8 mouse cellular contexts compared by ENCODE assay signal in genomic region chr4:151483299-151483976, GRCm38 (mm10).
DNase-seq lines count a peak whose midpoint lies in the region; ATAC-seq lines count a peak whose summit lies in the region.

No protein-coding gene starts in this region.

- H3K4me1 ChIP-seq in embryonic facial prominence, embryonic 11.5 days (ENCODE audit: control insufficient read depth, insufficient read depth, low read length) = no peaks in the 10 kb centered on the region

- no peak overlapping the region for H3K4me2 ChIP-seq in embryonic facial prominence, embryonic 11.5 days (ENCODE audit: low read depth, low read length)

- no peaks in the 10 kb centered on the region for H3K27me3 ChIP-seq in embryonic facial prominence, embryonic 11.5 days (ENCODE audit: control insufficient read depth, insufficient read depth, low read length)

- intact Hi-C loops in heart, postnatal 10 days (cut with DNase I) = loop anchor here (5.0 kb wide), 3 partner anchors 124 to 364 kb away; no protein-coding TSS in a partner anchor

- no peaks in the 10 kb centered on the region for H3K9me3 ChIP-seq in embryonic facial prominence, embryonic 11.5 days (replicated peaks; ENCODE audit: control insufficient read depth, low read length)

- H3K27ac ChIP-seq in embryonic facial prominence, embryonic 11.5 days (replicated peaks; ENCODE audit: low read depth, low read length) = no peak overlapping the region

- DNase-seq in ES-CJ7 (ENCODE audit: low read depth, low spot score) = peak; percentile 80
- DNase-seq in adrenal gland, postnatal 4 days (ENCODE audit: low spot score in 2 of 2) = peak; percentile 16 to 20
- peak; percentile 80 for DNase-seq in embryonic facial prominence, embryonic 11.5 days (ENCODE audit: low spot score)
- peak; percentile 58 to 75 for DNase-seq in heart, postnatal 10 days
- peak; percentile 74 to 81 for DNase-seq in layer of hippocampus, adult 18-20 months (ENCODE audit: low spot score in 2 of 2)
- DNase-seq in lung, postnatal 10 days = peak; percentile 55
- peak; percentile 90 for DNase-seq in retina, postnatal 1 day
- no peak for DNase-seq in B cell, adult 2 months

- H3K4me3 ChIP-seq in embryonic facial prominence, embryonic 11.5 days (ENCODE audit: low read depth, low read length) = no peak overlapping the region

- no peaks in the 10 kb centered on the region for H3K36me3 ChIP-seq in embryonic facial prominence, embryonic 11.5 days (replicated peaks; ENCODE audit: control insufficient read depth, insufficient read depth, low read depth, low read length)

- WGBS in embryonic facial prominence, embryonic 11.5 days = 13% methylated on average over 21 of the region's 21 CpGs

- no peak overlapping the region for H3K9ac ChIP-seq in embryonic facial prominence, embryonic 11.5 days (replicated peaks; ENCODE audit: low read length)

- ATAC-seq in embryonic facial prominence, embryonic 11.5 days (replicated peaks; ENCODE audit: insufficient number of reproducible peaks, low FRiP score, low TSS enrichment, low read depth) = peak; percentile 75

Comparison
In these comparisons a context has a peak if more than half of its experiments do, and no peak if none do; other contexts are left out.
1. DNase-seq: peak in ES-CJ7 (single experiment), adrenal gland, postnatal 4 days (2 of 2), embryonic facial prominence, embryonic 11.5 days (single experiment), heart, postnatal 10 days (2 of 2), layer of hippocampus, adult 18-20 months (2 of 2), lung, postnatal 10 days (single experiment) and retina, postnatal 1 day (single experiment); none in B cell, adult 2 months (0 of 2).